Mouse (Mus musculus) intestine, postnatal 0 days (tissue): Measurements from ENCODE around the gene Fv1. TPM values are rescaled to one million over a fixed set of nuclear protein-coding genes. Genes with fewer than 3 reads are reported as not detected.

Source experiments
- ATAC-seq: fragments of 200-750 bp; cut with Nextera tagmentation; 2 replicates; pipeline ENCODE4 v1.8.0; 2017; ENCODE audit warnings: mild to moderate bottlenecking, moderate TSS enrichment, moderate library complexity
- H3K27ac ChIP-seq: fragments of 300-500 bp; sonication (generic); 2 replicates; pipeline ENCODE4 v1.5.1; 2014; ENCODE audit warnings: mild to moderate bottlenecking, low read depth, low read length, moderate library complexity
- H3K27me3 ChIP-seq: fragments of 300-500 bp; sonication (generic); replicated peaks from 2 replicates; pipeline ENCODE4 v1.6.1; 2014; ENCODE audit warnings: low read length, mixed read lengths; ENCODE audit not compliant: control insufficient read depth, insufficient read depth
- H3K36me3 ChIP-seq: fragments of 300-500 bp; sonication (generic); 2 replicates; pipeline ENCODE4 v1.6.1; 2014; ENCODE audit warnings: mild to moderate bottlenecking, moderate library complexity; ENCODE audit not compliant: control insufficient read depth, insufficient read depth
- H3K4me1 ChIP-seq: fragments of 300-500 bp; sonication (generic); replicated peaks from 2 replicates; pipeline ENCODE4 v1.6.1; 2014; ENCODE audit warnings: antibody characterized with exemption, low read length, mixed read lengths; ENCODE audit not compliant: control insufficient read depth, insufficient read depth
- H3K4me2 ChIP-seq: fragments of 300-500 bp; sonication (generic); replicated peaks from 2 replicates; pipeline ENCODE4 v1.6.1; 2014; ENCODE audit warnings: low read depth, mild to moderate bottlenecking, moderate library complexity
- H3K4me3 ChIP-seq: fragments of 300-500 bp; sonication (generic); 2 replicates; pipeline ENCODE4 v1.5.1; 2014; ENCODE audit warnings: low read depth, low read length
- H3K9ac ChIP-seq: fragments of 300-500 bp; sonication (generic); 2 replicates; pipeline ENCODE4 v1.6.1; 2014; ENCODE audit warnings: mild to moderate bottlenecking, low read depth, low read length
- H3K9me3 ChIP-seq: fragments of 300-500 bp; sonication (generic); 2 replicates; pipeline ENCODE4 v1.6.1; 2016; ENCODE audit warnings: mixed run types; ENCODE audit not compliant: control insufficient read depth
- CTCF ChIP-seq: sonication (generic); IDR thresholded peaks from 2 replicates; pipeline ENCODE4 v1.5.1; 2016; ENCODE audit warnings: low read depth, mild to moderate bottlenecking, control low read depth, antibody characterized with exemption, moderate library complexity
- WGBS: fragments of 180-500 bp; shearing (Covaris S2); extraction: QIAGEN DNeasy Blood & Tissue Kit; methylation state at CpG from one replicate; pipeline ENCODE4 v1.1.7; 2014; 5-methylcytosine and 5-hydroxymethylcytosine counted together
- polyA plus RNA-seq: library from polyadenylated mRNA; unstranded; fragments of >200 nt; fragmentation: Nextera tagmentation; extraction: Ambion mirVana; gene quantifications from 2 replicates; pipeline ENCODE4 v1.2.1, GENCODE M21; 2015

The Fv1 gene
- polyA plus RNA-seq, 1 experiment from 2014 or later, result 1.3 TPM

GRCm38 (mm10) chr4:147895815-147896330 is 27.1 kb downstream of the Fv1 start:
- Histone ChIP-seq H3K4me2 (no peak overlapping the region), H3K27me3 (no peaks in the 10 kb centered on the region), H3K4me1 (0 out of 2 replicates have a peak, but pooled peaks cover 6% of the 10 kb centered on the region), H3K36me3 (peaks cover 88% of the 10 kb centered on the region), H3K4me3 (no peak overlapping the region), H3K9me3 (no peaks in the 10 kb centered on the region), H3K9ac (no peak overlapping the region), H3K27ac (no peak overlapping the region)
- ATAC-seq, result no peak
- TF ChIP-seq CTCF, result no peak
- 87% methylated on average over 4 of the region's 4 CpGs for WGBS

- Histone ChIP-seq H3K36me3 (peaks cover 83% of the 10 kb centered on the region), H3K4me3 (no peak overlapping the region), H3K27ac (no peak overlapping the region), H3K4me1 (0 out of 2 replicates have a peak, but pooled peaks cover 6% of the 10 kb centered on the region), H3K9ac (no peak overlapping the region), H3K9me3 (no peaks in the 10 kb centered on the region), H3K27me3 (no peaks in the 10 kb centered on the region), H3K4me2 (no peak overlapping the region)
- 68% methylated on average over 1 of the region's 1 CpGs for WGBS
- no peak for ATAC-seq
- no peak for TF ChIP-seq CTCF
These were observed 27.6 kb downstream of the Fv1 start for GRCm38 (mm10) chr4:147896411-147896810.

GRCm38 (mm10) chr4:147897348-147897747 is 28.6 kb downstream of the Fv1 start:
- Histone ChIP-seq H3K9ac (no peak overlapping the region), H3K4me3 (no peak overlapping the region), H3K27ac (no peak overlapping the region), H3K27me3 (no peaks in the 10 kb centered on the region), H3K4me2 (no peak overlapping the region), H3K36me3 (peaks cover 80% of the 10 kb centered on the region), H3K4me1 (0 out of 2 replicates have a peak, but pooled peaks cover 7% of the 10 kb centered on the region), H3K9me3 (no peaks in the 10 kb centered on the region)
- no peak for TF ChIP-seq CTCF
- WGBS, result 87% methylated on average over 3 of the region's 3 CpGs
- ATAC-seq, result no peak

- H3K4me1 ChIP-seq, result 0 out of 2 replicates have a peak, but pooled peaks cover 10% of the 10 kb centered on the region
- H3K27ac ChIP-seq, result peak overlapping the region; percentile 73
- peaks cover 61% of the 10 kb centered on the region for H3K36me3 ChIP-seq
- ATAC-seq, result peak; percentile 88
- H3K4me3 ChIP-seq, result no peak overlapping the region
- H3K27me3 ChIP-seq, result no peaks in the 10 kb centered on the region
- H3K4me2 ChIP-seq, result no peak overlapping the region; the same call in 1 of the 2 replicates
- H3K9ac ChIP-seq, result no peak overlapping the region
- TF ChIP-seq CTCF, result no peak
- WGBS, result 54% methylated on average over 7 of the region's 7 CpGs
- H3K9me3 ChIP-seq, result no peaks in the 10 kb centered on the region
These were observed 31.7 kb downstream of the Fv1 start for GRCm38 (mm10) chr4:147900452-147900851.

GRCm38 (mm10) chr4:147902906-147903500 is 34.2 kb downstream of the Fv1 start:
- 61% methylated on average over 12 of the region's 12 CpGs for WGBS
- Histone ChIP-seq H3K36me3 (peaks cover 37% of the 10 kb centered on the region), H3K4me3 (peak overlapping the region; percentile 98), H3K4me2 (peak overlapping the region; percentile 76), H3K4me1 (0 out of 2 replicates have a peak, but pooled peaks cover 10% of the 10 kb centered on the region), H3K27ac (peak overlapping the region; percentile 90), H3K9ac (peak overlapping the region; percentile 8; the same call in 1 of the 2 replicates), H3K9me3 (no peaks in the 10 kb centered on the region), H3K27me3 (no peaks in the 10 kb centered on the region)
- peak; percentile 16; the same call in 1 of the 2 replicates for ATAC-seq
- TF ChIP-seq CTCF, result no peak

GRCm38 (mm10) chr4:147903601-147904000 is 34.8 kb downstream of the Fv1 start:
- H3K27ac ChIP-seq, result peak overlapping the region; percentile 90

More at GRCm38 (mm10) chr4:147903601-147904000, 34.8 kb downstream of the Fv1 start:
- peaks cover 31% of the 10 kb centered on the region for H3K36me3 ChIP-seq
- H3K4me2 ChIP-seq, result peak overlapping the region; percentile 76
- 48% methylated on average over 3 of the region's 3 CpGs for WGBS
- no peaks in the 10 kb centered on the region for H3K27me3 ChIP-seq
- 0 out of 2 replicates have a peak, but pooled peaks cover 10% of the 10 kb centered on the region for H3K4me1 ChIP-seq
- TF ChIP-seq CTCF, result no peak
- peak overlapping the region; percentile 98 for H3K4me3 ChIP-seq
- no peaks in the 10 kb centered on the region for H3K9me3 ChIP-seq
- ATAC-seq, result peak; percentile 2; the same call in 1 of the 2 replicates
- peak overlapping the region; percentile 89 for H3K9ac ChIP-seq
